Mouse (Mus musculus) heart, embryonic 10.5 days (tissue): ENCODE results near the gene Dnajc6. TPM values are rescaled to one million over a fixed set of nuclear protein-coding genes. Genes with fewer than 3 reads are reported as not detected.

ENCODE experiments used
- DNase-seq: peaks from one replicate; pipeline ENCODE4 v3.0.0-alpha.2; 2017; ENCODE audit warnings: low spot score
- H3K27ac ChIP-seq: fragments of 300-500 bp; sonication (generic); 2 replicates; pipeline ENCODE4 v1.5.1; 2016; ENCODE audit warnings: mild to moderate bottlenecking
- H3K27me3 ChIP-seq: fragments of 300-500 bp; sonication (generic); 2 replicates; pipeline ENCODE4 v1.6.1; 2016; ENCODE audit warnings: mild to moderate bottlenecking; ENCODE audit not compliant: poor library complexity, insufficient read depth, severe bottlenecking
- H3K36me3 ChIP-seq: fragments of 300-500 bp; sonication (generic); 2 replicates; pipeline ENCODE4 v1.6.1; 2016; ENCODE audit warnings: mild to moderate bottlenecking, moderate library complexity
- H3K4me1 ChIP-seq: fragments of 300-500 bp; sonication (generic); 2 replicates; pipeline ENCODE4 v1.6.1; 2016; ENCODE audit warnings: mild to moderate bottlenecking
- H3K4me3 ChIP-seq: fragments of 300-500 bp; sonication (generic); 2 replicates; pipeline ENCODE4 v1.5.1; 2016; ENCODE audit warnings: mild to moderate bottlenecking, moderate library complexity
- H3K9me3 ChIP-seq: fragments of 300-500 bp; sonication (generic); 2 replicates; pipeline ENCODE4 v1.6.1; 2016; ENCODE audit warnings: mild to moderate bottlenecking, moderate library complexity
- WGBS: fragments of 180-500 bp; shearing (Covaris S2); methylation state at CpG from one replicate; pipeline ENCODE4 v1.1.7; 2016; 5-methylcytosine and 5-hydroxymethylcytosine counted together
- polyA plus RNA-seq: library from polyadenylated mRNA; unstranded; fragments of >200 nt; fragmentation: Nextera tagmentation; extraction: Ambion mirVana; gene quantifications from 2 replicates; pipeline ENCODE4 v1.2.1, GENCODE M21; 2016

Gene Dnajc6
- polyA plus RNA-seq, 1 experiment from 2014 or later = 0.44 TPM

DNA sequence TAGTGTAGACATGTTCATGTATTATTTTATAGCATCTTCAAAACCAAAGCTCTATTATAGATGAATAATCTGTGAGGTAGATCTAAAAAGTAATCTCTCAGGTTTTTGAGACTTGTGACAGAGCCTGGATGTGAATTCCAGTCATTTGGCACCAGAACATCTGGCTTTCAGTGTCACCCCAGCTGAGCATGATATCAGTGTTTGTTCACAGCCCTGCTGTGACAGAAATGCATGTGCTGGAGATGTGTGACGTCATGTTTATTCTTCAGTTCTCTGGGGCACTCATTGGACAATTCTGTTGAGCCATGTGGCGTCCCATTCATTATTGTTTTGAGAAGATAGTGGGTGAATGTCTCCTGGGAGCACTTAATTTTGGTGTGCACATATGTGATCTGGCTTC is 139.1 kb downstream of the Dnajc6 start:
- Histone ChIP-seq H3K36me3 (no peaks in the 10 kb centered on the region), H3K27me3 (no peaks in the 10 kb centered on the region), H3K4me3 (no peak overlapping the region), H3K27ac (no peak overlapping the region), H3K9me3 (no peaks in the 10 kb centered on the region), H3K4me1 (no peaks in the 10 kb centered on the region)
- 59% methylated on average over 2 of the region's 2 CpGs for WGBS
- DNase-seq = no peak

DNA sequence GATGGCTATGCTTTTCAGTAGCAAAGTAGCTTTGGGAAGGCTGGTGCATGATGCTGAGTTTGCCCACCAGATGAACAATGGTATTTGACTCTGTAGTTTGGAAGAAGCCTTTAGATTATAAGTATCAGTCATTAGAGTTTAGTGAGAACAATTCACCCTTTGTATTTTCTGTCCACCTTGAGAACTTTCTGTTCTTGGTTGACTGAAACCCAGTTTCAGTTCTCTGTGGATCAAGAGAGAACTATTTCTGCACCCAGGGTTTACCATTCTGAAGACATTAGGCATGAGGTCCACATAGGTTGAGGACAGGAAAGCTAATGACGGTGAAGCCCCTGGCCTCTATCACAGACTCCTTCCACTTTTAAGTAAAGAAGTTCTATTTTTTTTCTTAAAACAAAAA is 141.0 kb downstream of the Dnajc6 start:
- Histone ChIP-seq H3K36me3 (no peaks in the 10 kb centered on the region), H3K27me3 (no peaks in the 10 kb centered on the region), H3K27ac (no peak overlapping the region), H3K4me1 (no peaks in the 10 kb centered on the region), H3K4me3 (no peak overlapping the region), H3K9me3 (no peaks in the 10 kb centered on the region)
- WGBS = 74% methylated on average over 1 of the region's 1 CpGs
- no peak for DNase-seq

DNA sequence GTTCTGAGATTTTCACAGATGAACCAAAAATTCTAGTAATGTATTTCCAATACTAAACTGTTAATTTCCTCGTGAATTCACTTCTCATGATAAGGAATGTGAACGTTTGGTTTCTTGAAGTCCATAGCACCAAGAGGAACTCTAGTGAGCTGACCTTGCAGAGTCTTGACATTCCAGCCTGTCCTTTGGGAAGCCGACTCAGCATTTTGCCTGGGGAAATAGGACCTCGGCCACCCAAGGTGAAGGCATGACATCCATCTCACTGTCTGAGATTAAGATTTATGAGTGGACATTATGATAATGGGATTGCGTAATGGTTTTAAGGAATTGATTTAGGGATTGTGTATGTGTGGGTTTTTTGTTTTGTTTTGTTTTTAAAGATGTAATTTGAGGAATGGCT is 144.2 kb downstream of the Dnajc6 start:
- no peak overlapping the region for H3K4me3 ChIP-seq
- no peaks in the 10 kb centered on the region for H3K4me1 ChIP-seq
- no peaks in the 10 kb centered on the region for H3K27me3 ChIP-seq
- DNase-seq = no peak
- H3K27ac ChIP-seq = no peak overlapping the region
- WGBS = 67% methylated on average over 5 of the region's 5 CpGs
- H3K36me3 ChIP-seq = no peaks in the 10 kb centered on the region
- H3K9me3 ChIP-seq = no peaks in the 10 kb centered on the region

DNA sequence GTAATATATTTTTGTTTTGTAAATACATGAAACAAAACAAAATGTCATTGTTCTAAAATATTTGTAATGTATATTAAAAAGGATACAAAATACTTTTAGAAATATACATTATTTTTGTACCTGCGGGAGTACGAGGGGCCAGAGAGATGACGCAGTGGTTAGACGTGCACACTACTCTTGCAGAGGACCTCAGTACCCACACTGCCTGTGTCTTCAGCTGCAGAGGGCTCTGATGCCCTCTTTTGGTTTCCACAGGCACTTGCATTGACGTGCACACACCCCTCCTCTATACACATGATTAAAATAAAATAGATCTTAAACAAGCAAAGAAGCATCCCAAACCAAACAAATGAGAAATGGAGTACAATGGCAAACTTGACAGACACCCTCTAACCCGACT is 146.3 kb downstream of the Dnajc6 start:
- H3K4me3 ChIP-seq = no peak overlapping the region
- H3K4me1 ChIP-seq = 0 out of 2 replicates have a peak, but pooled peaks cover 3% of the 10 kb centered on the region
- no peaks in the 10 kb centered on the region for H3K9me3 ChIP-seq
- WGBS = 75% methylated on average over 6 of the region's 6 CpGs
- no peaks in the 10 kb centered on the region for H3K36me3 ChIP-seq
- no peaks in the 10 kb centered on the region for H3K27me3 ChIP-seq
- no peak overlapping the region for H3K27ac ChIP-seq
- no peak for DNase-seq

GRCm38 (mm10) chr4:101643216-101643615 is 146.8 kb downstream of the Dnajc6 start:
- no peaks in the 10 kb centered on the region for H3K9me3 ChIP-seq
- no peak overlapping the region for H3K4me3 ChIP-seq
- no peak for DNase-seq
- H3K36me3 ChIP-seq = no peaks in the 10 kb centered on the region
- H3K27me3 ChIP-seq = no peaks in the 10 kb centered on the region
- H3K4me1 ChIP-seq = 0 out of 2 replicates have a peak, but pooled peaks cover 3% of the 10 kb centered on the region
- WGBS = 74% methylated on average over 4 of the region's 4 CpGs
- H3K27ac ChIP-seq = no peak overlapping the region

GRCm38 (mm10) chr4:101646857-101647195 is 150.4 kb downstream of the Dnajc6 start:
- under 1% methylated on average over 8 of the region's 8 CpGs for WGBS
- DNase-seq = no peak
- Histone ChIP-seq H3K4me3 (peak overlapping the region; percentile 85), H3K4me1 (peaks cover 11% of the 10 kb centered on the region; the same call in 1 of the 2 replicates), H3K36me3 (no peaks in the 10 kb centered on the region), H3K27ac (peak overlapping the region; percentile 96), H3K27me3 (no peaks in the 10 kb centered on the region), H3K9me3 (no peaks in the 10 kb centered on the region)

DNA sequence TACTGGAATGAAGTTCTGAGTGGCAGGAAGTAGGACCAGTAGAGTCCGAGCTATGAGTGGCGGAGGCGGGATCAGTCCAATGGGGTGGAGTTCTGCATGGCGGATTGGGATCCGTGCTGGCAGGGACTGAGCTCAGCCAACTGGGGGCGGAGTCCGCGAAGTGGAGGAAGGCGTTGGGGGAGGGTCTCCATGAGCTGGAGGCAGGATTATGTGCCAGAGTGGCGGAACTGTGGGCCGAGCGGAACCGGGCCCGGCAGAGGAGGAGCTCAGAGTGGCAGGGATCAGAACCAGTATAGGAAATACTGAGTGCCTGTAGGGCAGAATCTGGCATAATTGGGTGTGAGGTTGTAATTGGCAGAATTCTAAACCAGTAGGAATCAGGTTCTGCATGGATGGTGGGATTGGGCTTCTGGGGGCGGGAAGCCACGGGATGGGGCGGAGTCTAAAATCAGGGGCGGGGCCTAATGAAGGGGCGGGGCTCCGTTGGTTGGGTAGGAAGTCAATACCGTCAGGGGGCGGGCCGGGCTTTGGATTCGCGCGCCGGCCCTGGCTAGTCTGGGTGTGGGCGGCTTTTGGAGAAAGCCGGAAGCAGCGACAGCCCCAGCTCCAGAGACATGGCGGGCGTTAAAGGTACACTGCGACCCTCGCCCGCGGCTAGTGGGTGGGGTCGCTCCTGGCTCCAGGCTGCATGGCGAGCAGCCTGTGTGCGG is 150.9 kb downstream of the Dnajc6 start, which contains the start of gene Leprot:
Gene Leprot, plus strand, starts transcription at position 523 of the 710 bp plus-strand sequence.
- H3K27ac ChIP-seq = peak within 1 kb of the TSS; percentile 96

DNA sequence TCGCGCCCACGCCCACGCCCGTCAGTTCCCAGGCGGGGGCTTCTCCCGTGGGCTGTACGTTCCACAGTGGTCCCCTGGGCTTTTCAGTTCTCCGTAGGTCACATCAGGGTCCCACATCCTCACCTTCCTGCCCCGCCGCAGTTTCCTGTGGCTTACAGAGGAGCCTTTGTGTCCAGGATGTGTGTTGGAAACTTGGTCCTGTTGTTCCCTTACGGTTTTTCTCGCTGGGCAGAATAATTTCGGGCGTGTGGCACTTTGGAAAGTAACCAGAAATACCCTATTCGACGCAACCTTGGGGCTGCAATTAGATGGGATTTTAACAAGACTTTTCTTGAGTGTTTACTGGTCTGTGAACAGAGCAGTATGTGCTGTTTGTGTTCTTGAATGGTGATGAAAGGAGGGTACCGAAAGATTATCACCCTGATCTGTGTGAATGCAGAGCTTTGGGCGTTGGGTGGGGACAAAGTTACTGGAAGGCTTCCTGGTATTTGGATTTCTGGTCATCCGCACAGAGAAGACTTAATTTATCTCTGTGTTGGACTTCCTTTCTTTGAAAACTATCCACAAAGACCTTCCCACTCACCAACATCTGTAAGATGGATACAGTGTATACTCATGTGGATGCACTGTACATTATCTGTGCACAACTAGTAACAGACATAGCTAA is 151.7 kb downstream of the Dnajc6 start:
- no peaks in the 10 kb centered on the region for H3K9me3 ChIP-seq

More for the DNA sequence above, 150.9 kb downstream of the Dnajc6 start, which contains the start of gene Leprot:
- H3K9me3 ChIP-seq = no peaks in the 10 kb centered on the region
- H3K4me1 ChIP-seq = peaks cover 11% of the 10 kb centered on the region; the same call in 1 of the 2 replicates
- WGBS = 1% methylated on average over 37 of the region's 39 CpGs
- no peaks in the 10 kb centered on the region for H3K27me3 ChIP-seq
- H3K36me3 ChIP-seq = no peaks in the 10 kb centered on the region
- DNase-seq = peak; percentile 99
- peak within 1 kb of the TSS; percentile 85 for H3K4me3 ChIP-seq

DNA sequence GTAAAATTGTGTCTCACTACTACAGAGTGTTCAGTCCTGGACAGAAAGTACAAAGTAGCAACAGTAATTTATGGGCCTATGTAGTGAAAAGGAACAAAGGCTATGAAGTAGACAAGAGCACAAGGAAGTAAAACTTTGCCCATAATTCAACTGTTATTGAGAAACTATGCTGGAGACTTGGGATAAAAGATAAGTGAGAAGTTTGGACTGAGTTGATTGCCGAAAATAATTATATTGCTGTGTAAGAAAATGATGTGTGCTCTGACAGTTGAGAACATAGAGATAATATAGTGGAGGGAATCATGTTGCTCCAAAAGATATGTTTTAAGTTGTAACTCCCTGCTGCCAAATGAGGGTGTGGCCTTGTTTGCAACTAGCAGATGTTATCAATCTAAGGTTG is 152.3 kb downstream of the Dnajc6 start:
- Histone ChIP-seq H3K27ac (peak overlapping the region; percentile 96; the same call in 1 of the 2 replicates), H3K4me1 (peaks cover 11% of the 10 kb centered on the region; the same call in 1 of the 2 replicates), H3K27me3 (no peaks in the 10 kb centered on the region), H3K9me3 (no peaks in the 10 kb centered on the region), H3K4me3 (peak overlapping the region; percentile 85), H3K36me3 (no peaks in the 10 kb centered on the region)
- WGBS = 84% methylated on average over 1 of the region's 1 CpGs
- no peak for DNase-seq

More for the DNA sequence above, 151.7 kb downstream of the Dnajc6 start:
- peak overlapping the region; percentile 96 for H3K27ac ChIP-seq
- peaks cover 11% of the 10 kb centered on the region; the same call in 1 of the 2 replicates for H3K4me1 ChIP-seq
- 1% methylated on average over 20 of the region's 20 CpGs for WGBS
- peak overlapping the region; percentile 85 for H3K4me3 ChIP-seq
- no peaks in the 10 kb centered on the region for H3K36me3 ChIP-seq
- DNase-seq = no peak
- H3K27me3 ChIP-seq = no peaks in the 10 kb centered on the region

- H3K36me3 ChIP-seq = no peaks in the 10 kb centered on the region
- WGBS = 86% methylated on average over 2 of the region's 2 CpGs
- no peaks in the 10 kb centered on the region for H3K27me3 ChIP-seq
- H3K9me3 ChIP-seq = no peaks in the 10 kb centered on the region
- no peak overlapping the region for H3K27ac ChIP-seq
- H3K4me3 ChIP-seq = no peak overlapping the region
- no peak for DNase-seq
- peaks cover 11% of the 10 kb centered on the region; the same call in 1 of the 2 replicates for H3K4me1 ChIP-seq
These were observed 154.5 kb downstream of the Dnajc6 start for GRCm38 (mm10) chr4:101650961-101651360.

- Histone ChIP-seq H3K4me1 (no peaks in the 10 kb centered on the region), H3K9me3 (no peaks in the 10 kb centered on the region), H3K4me3 (no peak overlapping the region), H3K36me3 (peaks cover 11% of the 10 kb centered on the region; the same call in 1 of the 2 replicates), H3K27me3 (no peaks in the 10 kb centered on the region), H3K27ac (no peak overlapping the region)
- 84% methylated on average over 6 of the region's 6 CpGs for WGBS
- no peak for DNase-seq
These were observed 157.8 kb downstream of the Dnajc6 start for GRCm38 (mm10) chr4:101654256-101654655.

GRCm38 (mm10) chr4:101654788-101655414 is 158.5 kb downstream of the Dnajc6 start:
- H3K36me3 ChIP-seq = peaks cover 18% of the 10 kb centered on the region

DNA sequence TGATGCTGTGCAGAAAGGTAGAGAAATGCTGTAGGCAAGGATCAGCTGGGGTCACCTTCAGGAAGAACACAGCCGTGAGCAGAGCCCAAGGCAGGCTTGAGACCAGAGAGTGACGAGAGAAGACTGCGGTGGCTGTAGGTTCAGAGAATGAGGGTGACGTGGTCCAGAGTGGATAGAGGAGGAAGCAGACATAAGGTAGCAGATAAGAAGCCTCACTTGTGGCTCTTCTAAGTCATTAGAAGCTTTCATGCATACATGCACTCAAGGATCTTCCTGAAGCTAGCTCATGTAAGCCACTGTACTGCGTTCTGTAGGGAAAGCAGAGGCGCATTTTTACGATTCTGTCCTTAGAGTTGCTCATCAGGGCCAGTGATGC is 159.0 kb downstream of the Dnajc6 start:
- H3K27ac ChIP-seq = 0 out of 2 replicates have a peak overlapping the region, but pooled peaks have one; percentile 29
- H3K36me3 ChIP-seq = peaks cover 21% of the 10 kb centered on the region
- peak; percentile 64 for DNase-seq
- WGBS = 69% methylated on average over 7 of the region's 7 CpGs
- no peak overlapping the region for H3K4me3 ChIP-seq
- no peaks in the 10 kb centered on the region for H3K27me3 ChIP-seq
- H3K9me3 ChIP-seq = no peaks in the 10 kb centered on the region
- H3K4me1 ChIP-seq = no peaks in the 10 kb centered on the region

More at GRCm38 (mm10) chr4:101654788-101655414, 158.5 kb downstream of the Dnajc6 start:
- H3K4me3 ChIP-seq = no peak overlapping the region
- no peaks in the 10 kb centered on the region for H3K4me1 ChIP-seq
- DNase-seq = no peak
- WGBS = 72% methylated on average over 4 of the region's 4 CpGs
- H3K27ac ChIP-seq = no peak overlapping the region
- H3K27me3 ChIP-seq = no peaks in the 10 kb centered on the region
- H3K9me3 ChIP-seq = no peaks in the 10 kb centered on the region
